Mouse (Mus musculus) bone marrow macrophage, adult 2 months (primary cell): ENCODE measurements around the gene Pgr.

ENCODE experiments used
- CTCF ChIP-seq: IDR thresholded peaks from 2 replicates; pipeline ENCODE4 v1.5.1; 2012; ENCODE audit warnings: low read depth, mild to moderate bottlenecking, low read length, moderate library complexity
- POLR2A ChIP-seq: IDR thresholded peaks from 2 replicates; pipeline ENCODE4 v1.6.1; 2012; ENCODE audit warnings: mild to moderate bottlenecking, low read depth, low read length, borderline replicate concordance

DNA sequence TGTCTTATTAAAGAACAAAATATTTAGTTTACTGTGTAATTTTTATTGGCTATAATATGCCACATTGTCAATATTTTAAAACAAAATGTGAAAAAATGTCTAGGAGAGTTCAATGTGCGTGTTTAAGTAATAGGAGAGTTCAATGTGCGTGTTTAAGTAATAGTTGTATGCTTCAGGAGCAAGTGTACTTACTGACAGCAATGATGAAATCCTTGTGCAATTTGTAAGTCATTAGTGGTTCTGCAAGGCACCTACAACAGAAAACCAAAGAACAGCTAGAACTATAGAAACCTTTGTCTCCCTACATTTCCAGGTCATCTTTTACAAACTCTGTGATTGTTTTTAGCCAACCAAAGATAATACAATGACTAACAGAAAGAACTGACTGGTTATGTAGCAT is 115.5 kb downstream of the Pgr start:
- no peak for TF ChIP-seq POLR2A
- TF ChIP-seq CTCF = no peak
